29 mouse cellular contexts compared by ENCODE assay signal in the genomic region with DNA sequence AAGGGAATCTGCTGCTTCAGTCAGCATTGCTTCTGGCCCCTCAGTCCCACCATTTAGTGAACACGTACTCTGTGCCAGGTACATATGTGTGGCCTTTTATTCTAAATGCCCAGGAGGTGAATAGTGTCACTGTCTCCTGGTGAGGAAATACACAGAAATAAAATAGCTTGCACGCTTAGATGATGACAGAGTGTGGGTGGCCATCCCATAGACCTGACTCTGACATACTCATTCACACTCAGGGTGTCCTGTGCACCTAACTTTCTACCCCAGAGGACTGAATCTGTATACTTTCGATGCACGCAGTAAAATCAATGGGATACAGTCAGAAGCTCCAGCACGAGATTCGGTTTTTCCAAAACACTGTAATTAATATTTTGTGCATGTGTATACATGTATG.
"Had no signal": no experiment of that assay in that cellular context is flagged by ENCODE, and none has a peak within 500 bp of the region (broad histone marks: within the 10 kb centered on the region; RNA-seq: fewer than 3 reads in every experiment).

No protein-coding gene starts in this region.

- H3K4me3 ChIP-seq: left cerebral cortex, adult 2 months; limb, embryonic 12.5 days; limb, embryonic 13.5 days; liver, embryonic 12.5 days; liver, embryonic 13.5 days; liver, embryonic 15.5 days; lung, embryonic 15.5 days; megakaryocyte, embryonic 14.5 days; midbrain, embryonic 12.5 days; midbrain, embryonic 13.5 days; midbrain, embryonic 15.5 days; myocyte; neural tube, embryonic 12.5 days had no signal

- H3K36me3 ChIP-seq: limb, embryonic 12.5 days; limb, embryonic 13.5 days; liver, embryonic 12.5 days; liver, embryonic 13.5 days; liver, embryonic 15.5 days; lung, embryonic 15.5 days; midbrain, embryonic 12.5 days; midbrain, embryonic 13.5 days; midbrain, embryonic 15.5 days; neural tube, embryonic 12.5 days had no signal

- H3K4me1 ChIP-seq: limb, embryonic 12.5 days; limb, embryonic 13.5 days; liver, embryonic 12.5 days; liver, embryonic 13.5 days; liver, embryonic 15.5 days; midbrain, embryonic 12.5 days; midbrain, embryonic 13.5 days; midbrain, embryonic 15.5 days; neural tube, embryonic 12.5 days had no signal

- H3K4me2 ChIP-seq: limb, embryonic 12.5 days; limb, embryonic 13.5 days; liver, embryonic 11.5 days; liver, embryonic 12.5 days; liver, embryonic 13.5 days; liver, embryonic 15.5 days; lung, embryonic 14.5 days; lung, embryonic 15.5 days; midbrain, embryonic 12.5 days; midbrain, embryonic 13.5 days; midbrain, embryonic 15.5 days; neural tube, embryonic 12.5 days had no signal

- H3K9ac ChIP-seq: limb, embryonic 12.5 days; limb, embryonic 13.5 days; liver, embryonic 12.5 days; liver, embryonic 13.5 days; liver, embryonic 14.5 days; liver, embryonic 15.5 days; liver, postnatal 0 days; lung, embryonic 14.5 days; lung, embryonic 15.5 days; midbrain, embryonic 12.5 days; midbrain, embryonic 13.5 days; midbrain, embryonic 15.5 days; neural tube, embryonic 12.5 days had no signal

- ATAC-seq: liver, embryonic 12.5 days; liver, postnatal 0 days; lung, postnatal 0 days; midbrain, embryonic 13.5 days; midbrain, embryonic 15.5 days; midbrain, embryonic 16.5 days had no signal

- DNase-seq: left cerebral cortex, postnatal 4 days; liver; liver, embryonic 13.5 days; liver, postnatal 0 days; lung, adult 18-20 months; lung, adult 2 months; lung, embryonic 14.5 days; lung, postnatal 10 days; lung, postnatal 14 days; lung, postnatal 36 days; lung, postnatal 4 days; midbrain, embryonic 14.5 days had no signal

- H3K9me3 ChIP-seq: limb, embryonic 13.5 days; liver, embryonic 12.5 days; liver, embryonic 13.5 days; liver, embryonic 15.5 days; lung, embryonic 15.5 days; midbrain, embryonic 12.5 days; midbrain, embryonic 13.5 days; midbrain, embryonic 15.5 days; neural tube, embryonic 12.5 days had no signal

- H3K27ac ChIP-seq: left cerebral cortex, adult 2 months; limb, embryonic 12.5 days; limb, embryonic 13.5 days; liver, embryonic 12.5 days; liver, embryonic 13.5 days; liver, embryonic 14.5 days; liver, embryonic 15.5 days; lung, embryonic 15.5 days; macrophage; midbrain, embryonic 12.5 days; midbrain, embryonic 13.5 days; midbrain, embryonic 15.5 days; neural tube, embryonic 12.5 days had no signal

- H3K27me3 ChIP-seq: limb, embryonic 12.5 days; limb, embryonic 13.5 days; liver, embryonic 12.5 days; liver, embryonic 13.5 days; liver, embryonic 15.5 days; lung, embryonic 15.5 days; midbrain, embryonic 12.5 days; midbrain, embryonic 13.5 days; midbrain, embryonic 15.5 days; neural tube, embryonic 12.5 days had no signal
